Mouse (Mus musculus) hindbrain, postnatal 0 days (tissue): ENCODE data around the gene Cd2. TPM values are rescaled to one million over a fixed set of nuclear protein-coding genes. Genes with fewer than 3 reads are reported as not detected.

Source experiments
- ATAC-seq: fragments of 200-750 bp; cut with Nextera tagmentation; 2 replicates; pipeline ENCODE4 v1.8.0; 2017; ENCODE audit warnings: mild to moderate bottlenecking, moderate TSS enrichment, moderate library complexity
- DNase-seq: peaks from one replicate; pipeline ENCODE4 v3.0.0-alpha.2; 2015; ENCODE audit warnings: low spot score
- H3K27ac ChIP-seq: fragments of 300-500 bp; sonication (generic); 2 replicates; pipeline ENCODE4 v1.5.1; 2014; ENCODE audit warnings: mild to moderate bottlenecking
- H3K27me3 ChIP-seq: fragments of 300-500 bp; sonication (generic); 2 replicates; pipeline ENCODE4 v1.6.1; 2014; ENCODE audit warnings: low read length, mixed read lengths; ENCODE audit not compliant: insufficient read depth
- H3K36me3 ChIP-seq: fragments of 300-500 bp; sonication (generic); 2 replicates; pipeline ENCODE4 v1.6.1; 2014; ENCODE audit warnings: low read length, mixed read lengths; ENCODE audit not compliant: insufficient read depth
- H3K4me1 ChIP-seq: fragments of 300-500 bp; sonication (generic); 2 replicates; pipeline ENCODE4 v1.6.1; 2014; ENCODE audit warnings: antibody characterized with exemption, low read length, mixed read lengths; ENCODE audit not compliant: insufficient read depth
- H3K4me2 ChIP-seq: fragments of 300-500 bp; sonication (generic); 2 replicates; pipeline ENCODE4 v1.6.1; 2014; ENCODE audit warnings: low read depth, mild to moderate bottlenecking, low read length, moderate library complexity, mixed read lengths
- H3K4me3 ChIP-seq: fragments of 300-500 bp; sonication (generic); 2 replicates; pipeline ENCODE4 v1.5.1; 2014; ENCODE audit warnings: low read length
- H3K9ac ChIP-seq: fragments of 300-500 bp; sonication (generic); replicated peaks from 2 replicates; pipeline ENCODE4 v1.6.1; 2014; ENCODE audit warnings: mild to moderate bottlenecking, low read length, moderate library complexity, mixed read lengths
- H3K9me3 ChIP-seq: fragments of 300-500 bp; sonication (generic); 2 replicates; pipeline ENCODE4 v1.6.1; 2016; ENCODE audit warnings: low read length, mixed read lengths
- CTCF ChIP-seq: IDR thresholded peaks from 2 replicates; pipeline ENCODE4 v1.5.1; 2016; ENCODE audit warnings: antibody characterized with exemption, control low read depth, low read depth
- WGBS: fragments of 180-500 bp; shearing (Covaris S2); extraction: QIAGEN DNeasy Blood & Tissue Kit; methylation state at CpG from one replicate; pipeline ENCODE4 v1.1.7; 2014; 5-methylcytosine and 5-hydroxymethylcytosine counted together
- polyA plus RNA-seq: library from polyadenylated mRNA; unstranded; fragments of >200 nt; fragmentation: Nextera tagmentation; extraction: Ambion mirVana; gene quantifications from 2 replicates; pipeline ENCODE4 v1.2.1, GENCODE M21; 2015
- total RNA-seq: library from RNA; depleted of rRNA; stranded (reverse); fragments of >200 nt; gene quantifications from 2 replicates; pipeline ENCODE4 v1.2.3, GENCODE M21; 2014

The Cd2 gene
- total and polyA plus RNA-seq, 2 experiments from 2014 or later: not detected

DNA sequence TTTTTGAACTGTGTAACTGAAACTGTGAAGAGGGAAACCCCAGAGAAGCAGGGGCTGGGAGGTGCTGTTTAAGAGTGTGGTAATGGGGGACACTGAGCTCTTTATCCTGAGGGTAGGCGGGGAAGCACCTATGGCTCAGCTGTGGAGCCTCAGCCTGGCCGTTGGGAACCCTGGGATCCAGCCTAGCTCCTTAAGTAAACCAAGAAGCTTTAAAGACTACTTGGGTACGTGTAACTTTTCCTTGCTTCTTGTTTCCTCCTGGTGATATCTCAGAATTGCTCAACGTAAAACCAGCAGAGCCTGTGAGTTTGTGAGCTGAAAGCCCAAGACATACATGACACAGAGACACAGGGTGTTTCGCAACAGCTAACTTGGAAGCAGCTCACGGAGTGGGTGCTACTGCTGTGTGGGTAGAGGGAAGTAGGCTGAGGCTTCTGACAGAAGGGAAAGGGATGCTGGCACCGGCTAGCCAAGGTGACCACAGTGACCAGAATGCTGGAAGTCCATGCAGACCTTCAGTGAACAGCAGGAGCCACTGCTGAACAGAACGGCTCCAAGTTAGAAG lies 5.9 kb upstream of the Cd2 start:
- Histone ChIP-seq H3K4me2 (no peak overlapping the region), H3K4me1 (no peaks in the 10 kb centered on the region), H3K27ac (no peak overlapping the region), H3K9ac (no peak overlapping the region), H3K9me3 (no peaks in the 10 kb centered on the region), H3K27me3 (no peaks in the 10 kb centered on the region), H3K4me3 (no peak overlapping the region), H3K36me3 (no peaks in the 10 kb centered on the region)
- ATAC-seq (no peak), DNase-seq (no peak)
- WGBS: 84% methylated on average over 8 of the region's 8 CpGs
- no peak for TF ChIP-seq CTCF

DNA sequence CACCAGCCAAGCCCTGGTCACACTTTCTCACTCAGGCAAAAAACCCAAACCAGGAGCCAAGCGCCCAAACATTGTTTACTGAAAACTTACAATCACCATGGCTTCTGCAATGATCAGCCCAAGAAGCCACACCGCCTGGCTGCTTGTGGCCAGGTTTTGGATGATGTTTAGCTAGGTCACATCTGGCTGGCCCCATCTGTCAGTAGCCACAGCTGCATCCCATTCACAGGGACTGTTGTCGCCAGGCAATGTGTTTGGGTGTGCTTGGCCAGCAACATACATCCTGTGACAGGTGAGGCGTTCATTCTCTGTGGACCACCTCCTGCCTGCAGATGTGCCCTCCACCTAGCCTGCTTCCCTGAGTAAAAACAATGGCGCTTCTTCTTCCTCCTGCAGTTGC lies 4.9 kb upstream of the Cd2 start:
- WGBS: 85% methylated on average over 5 of the region's 5 CpGs
- no peak for DNase-seq
- ATAC-seq: no peak
- Histone ChIP-seq H3K4me2 (no peak overlapping the region), H3K4me1 (no peaks in the 10 kb centered on the region), H3K4me3 (no peak overlapping the region), H3K27me3 (no peaks in the 10 kb centered on the region), H3K36me3 (no peaks in the 10 kb centered on the region), H3K9ac (no peak overlapping the region), H3K27ac (no peak overlapping the region), H3K9me3 (no peaks in the 10 kb centered on the region)
- no peak for TF ChIP-seq CTCF

DNA sequence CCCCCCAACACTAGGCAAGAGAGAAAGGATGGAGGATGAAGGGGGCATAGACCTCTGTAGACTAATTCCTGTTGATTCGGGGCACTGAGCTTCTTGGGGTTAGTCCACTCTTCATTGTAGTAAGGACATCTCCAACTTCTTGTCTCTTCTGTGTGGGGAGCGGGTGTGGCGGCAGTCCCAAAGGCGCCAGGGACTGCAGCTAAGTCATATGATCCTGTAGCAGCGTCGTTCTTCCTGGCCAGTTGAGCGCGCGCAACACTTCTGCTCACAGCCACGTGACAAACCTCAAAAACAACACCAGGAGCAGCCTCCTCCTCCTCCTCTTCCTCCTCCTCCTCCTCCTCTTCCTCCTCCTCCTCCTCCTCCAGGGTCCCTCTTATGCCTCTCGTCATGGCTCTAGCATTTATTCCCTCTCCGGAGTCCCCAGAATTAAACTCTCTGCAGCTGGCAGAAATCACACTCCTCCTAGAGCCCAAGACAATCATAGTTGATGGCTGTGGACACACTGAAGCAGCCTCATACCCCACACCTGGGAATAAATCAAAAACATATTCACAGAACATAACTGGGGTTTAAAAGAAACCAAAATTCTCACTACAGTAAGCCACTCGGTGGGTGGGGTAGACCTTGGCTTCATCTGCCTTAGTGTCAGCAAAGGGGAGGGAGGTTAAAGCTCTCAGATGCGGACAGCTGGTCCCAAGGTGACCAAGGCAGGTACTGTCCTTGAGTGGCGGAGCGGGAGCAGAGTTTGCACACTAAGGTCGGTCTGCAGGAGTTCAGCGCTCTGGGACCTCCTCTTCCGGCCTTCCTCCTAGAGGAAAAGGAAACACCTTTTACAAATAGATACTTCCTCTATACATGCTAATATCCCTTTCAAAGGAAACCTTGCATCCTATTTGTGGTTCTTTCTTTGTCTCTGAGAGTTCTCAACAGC lies 3.1 kb upstream of the Cd2 start:
- DNase-seq: no peak
- H3K9me3 ChIP-seq: no peaks in the 10 kb centered on the region
- no peaks in the 10 kb centered on the region for H3K27me3 ChIP-seq
- no peak overlapping the region for H3K4me2 ChIP-seq
- no peaks in the 10 kb centered on the region for H3K36me3 ChIP-seq
- H3K27ac ChIP-seq: no peak overlapping the region
- no peak for ATAC-seq
- no peak overlapping the region for H3K4me3 ChIP-seq
- 87% methylated on average over 19 of the region's 19 CpGs for WGBS
- no peaks in the 10 kb centered on the region for H3K4me1 ChIP-seq
- H3K9ac ChIP-seq: no peak overlapping the region
- no peak for TF ChIP-seq CTCF

DNA sequence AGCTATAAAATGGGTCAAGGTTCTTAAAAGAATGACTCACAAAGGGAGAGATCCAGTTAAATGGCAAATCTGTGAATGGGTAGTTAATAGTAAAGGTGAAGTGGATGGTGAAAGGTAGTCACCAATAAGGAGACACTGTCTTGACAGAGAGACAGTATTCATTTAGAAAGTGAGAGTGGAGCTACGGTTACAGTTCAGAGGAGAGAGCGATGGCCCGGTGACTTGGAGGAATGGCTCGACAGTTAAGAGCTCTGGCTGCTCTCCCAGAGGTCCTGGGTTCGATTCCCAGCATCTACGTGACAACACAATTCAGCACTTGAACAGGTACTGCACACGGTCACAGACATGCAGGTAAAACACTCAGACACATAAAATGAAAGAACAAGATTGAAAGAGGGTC lies 2.3 kb upstream of the Cd2 start:
- ATAC-seq (no peak), DNase-seq (no peak)
- H3K27ac ChIP-seq: no peak overlapping the region
- 88% methylated on average over 7 of the region's 7 CpGs for WGBS
- no peaks in the 10 kb centered on the region for H3K9me3 ChIP-seq
- H3K9ac ChIP-seq: no peak overlapping the region
- no peaks in the 10 kb centered on the region for H3K36me3 ChIP-seq
- no peaks in the 10 kb centered on the region for H3K27me3 ChIP-seq
- TF ChIP-seq CTCF: no peak
- no peak overlapping the region for H3K4me2 ChIP-seq
- H3K4me1 ChIP-seq: no peaks in the 10 kb centered on the region
- no peak overlapping the region for H3K4me3 ChIP-seq

- TF ChIP-seq CTCF: no peak
- Histone ChIP-seq H3K4me1 (no peaks in the 10 kb centered on the region), H3K9me3 (no peaks in the 10 kb centered on the region), H3K36me3 (no peaks in the 10 kb centered on the region), H3K4me3 (no peak overlapping the region), H3K4me2 (no peak overlapping the region), H3K27me3 (no peaks in the 10 kb centered on the region), H3K9ac (no peak overlapping the region), H3K27ac (no peak overlapping the region)
- no peak for DNase-seq
- WGBS: 80% methylated on average over 3 of the region's 3 CpGs
- ATAC-seq: no peak
These were observed 1.7 kb upstream of the Cd2 start for GRCm38 (mm10) chr3:101289406-101289805.

GRCm38 (mm10) chr3:101286336-101287325 lies 1.1 kb downstream of the Cd2 start:
- DNase-seq (no peak), ATAC-seq (no peak)
- Histone ChIP-seq H3K27ac (no peak overlapping the region), H3K9me3 (no peaks in the 10 kb centered on the region), H3K4me3 (no peak overlapping the region), H3K4me2 (no peak overlapping the region), H3K36me3 (no peaks in the 10 kb centered on the region), H3K9ac (no peak overlapping the region), H3K4me1 (no peaks in the 10 kb centered on the region), H3K27me3 (no peaks in the 10 kb centered on the region)
- no peak for TF ChIP-seq CTCF
- WGBS: 88% methylated on average over 12 of the region's 12 CpGs
